Mouse (Mus musculus) CD8-positive naive resting alpha-beta T cell, adult 2 months (primary cell): ENCODE data around the gene Pard3.

Source experiments
- DNase-seq, 2 experiments: peaks; one replicate each; pipeline ENCODE4 v3.0.0; 2022; ENCODE audit warnings: low read depth in 2 of 2, low spot score in 2 of 2

Gene Pard3

GRCm38 (mm10) chr8:127586681-127587080, 523.0 kb downstream of the Pard3 start:
- no peak for DNase-seq

- DNase-seq: peak; percentile 4 to 43
Observed at GRCm38 (mm10) chr8:127588313-127588712, 524.6 kb downstream of the Pard3 start.

GRCm38 (mm10) chr8:127589291-127589690, 525.6 kb downstream of the Pard3 start:
- DNase-seq: peak; percentile 43 to 58

- no peak for DNase-seq
Observed at GRCm38 (mm10) chr8:127590674-127591186, 527.0 kb downstream of the Pard3 start.

GRCm38 (mm10) chr8:127592648-127593574, 529.2 kb downstream of the Pard3 start:
- no peak for DNase-seq

- no peak for DNase-seq
Observed at GRCm38 (mm10) chr8:127600641-127601040, 536.9 kb downstream of the Pard3 start.

- DNase-seq: no peak
Observed at GRCm38 (mm10) chr8:127603062-127603461, 539.4 kb downstream of the Pard3 start.

- DNase-seq: no peak
Observed at GRCm38 (mm10) chr8:127608541-127609270, 545.0 kb downstream of the Pard3 start.

- DNase-seq: no peak
Observed at GRCm38 (mm10) chr8:127609316-127609715, 545.6 kb downstream of the Pard3 start.

GRCm38 (mm10) chr8:127614206-127614605, 550.5 kb downstream of the Pard3 start:
- no peak for DNase-seq

GRCm38 (mm10) chr8:127616681-127617080, 553.0 kb downstream of the Pard3 start:
- no peak for DNase-seq

- DNase-seq: no peak
Observed at GRCm38 (mm10) chr8:127622137-127622536, 558.4 kb downstream of the Pard3 start.

- no peak for DNase-seq
Observed at GRCm38 (mm10) chr8:127638232-127639087, 574.8 kb downstream of the Pard3 start.

- no peak for DNase-seq
Observed at GRCm38 (mm10) chr8:127639088-127639453, 575.4 kb downstream of the Pard3 start.

GRCm38 (mm10) chr8:127655559-127655958, 591.9 kb downstream of the Pard3 start:
- no peak for DNase-seq
